Mouse (Mus musculus) kidney, postnatal 25 days (tissue): ENCODE results near the gene Gm20696.

ENCODE experiments used
- DNase-seq, 2 experiments: peaks; one replicate each; pipeline ENCODE4 v3.0.0; 2021; ENCODE audit warnings: mixed read lengths in 2 of 2

Gm20696 gene

DNA sequence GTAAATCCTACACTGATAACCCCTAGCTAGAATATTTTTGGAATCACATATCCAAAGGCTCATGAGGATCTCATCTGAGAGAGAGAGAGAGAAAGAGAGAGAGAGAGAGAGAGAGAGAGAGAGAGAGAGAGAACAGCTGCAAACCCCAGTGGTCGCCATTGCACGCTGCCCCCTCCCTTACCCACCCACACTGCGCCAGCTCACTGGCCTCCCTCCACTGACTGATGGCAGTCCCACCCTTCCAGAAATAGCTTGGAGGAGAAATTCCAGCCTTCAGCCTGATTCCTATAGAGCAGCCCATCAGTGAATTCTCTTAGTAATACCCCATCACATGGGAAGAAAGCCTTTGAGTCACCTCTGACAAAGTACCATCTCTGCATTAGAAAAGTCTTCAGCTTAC lies 415.4 kb downstream of the Gm20696 start:
- DNase-seq = no peak

DNA sequence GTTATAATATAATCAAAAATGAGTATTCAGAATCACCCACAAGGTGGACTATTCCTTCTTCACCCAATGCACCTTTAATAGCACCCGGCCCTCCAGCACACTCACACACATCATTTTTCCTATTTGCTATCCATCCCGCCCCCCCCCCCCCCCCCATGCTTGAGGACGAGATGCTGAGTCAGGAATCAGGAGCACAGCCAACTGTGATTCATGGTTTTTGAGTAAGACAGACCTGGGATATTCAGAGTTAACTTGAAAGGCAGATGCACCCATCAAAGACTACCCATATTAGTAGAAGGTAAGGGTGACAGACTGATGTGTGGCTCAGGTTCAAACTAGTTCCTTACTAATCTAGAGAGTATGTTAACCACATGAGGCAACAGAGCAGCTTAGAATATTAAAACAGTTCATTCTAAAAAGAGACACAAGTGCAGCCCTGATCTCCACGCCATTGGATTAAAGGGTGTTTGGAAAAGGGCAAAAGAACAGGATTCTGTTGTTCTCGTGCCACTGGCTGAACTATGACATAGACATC lies 417.0 kb downstream of the Gm20696 start:
- no peak for DNase-seq

GRCm38 (mm10) chr6:99248396-99248795 lies 418.2 kb downstream of the Gm20696 start:
- no peak for DNase-seq

DNA sequence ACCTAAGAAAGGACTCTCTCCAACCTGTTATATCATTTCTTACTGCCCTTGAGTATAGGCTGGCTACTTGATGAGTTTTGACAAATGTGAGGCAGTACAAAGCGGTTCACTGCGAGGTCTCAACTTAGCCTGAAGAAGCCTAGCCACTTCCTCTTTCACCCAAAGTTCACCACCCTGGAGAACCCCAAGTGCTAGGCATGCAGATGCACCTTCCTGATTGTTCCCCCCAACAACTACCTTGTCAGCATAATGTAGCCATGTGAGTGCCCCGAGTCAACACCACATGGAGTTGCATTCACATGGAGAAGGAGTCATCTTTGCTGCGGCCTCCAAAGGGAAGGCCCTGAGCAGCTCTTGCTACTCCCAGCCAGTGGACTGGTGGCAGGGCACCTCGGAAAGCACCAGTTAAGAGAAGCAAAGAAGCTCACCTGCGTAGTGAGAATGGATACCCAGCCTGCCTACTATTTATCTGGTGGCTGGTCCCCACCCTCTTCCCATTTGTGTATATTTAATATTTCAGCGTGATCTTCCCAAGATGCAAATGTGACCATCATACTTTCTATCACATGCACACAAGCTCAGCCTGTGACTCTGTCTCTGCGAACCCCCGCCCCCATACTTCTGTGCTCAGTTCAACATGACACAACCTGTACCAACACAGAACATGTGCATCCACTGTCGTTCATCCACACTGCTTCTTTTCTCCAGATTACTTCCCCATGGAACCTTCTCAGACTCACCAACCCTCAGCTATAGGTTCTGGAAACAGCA lies 424.8 kb downstream of the Gm20696 start:
- DNase-seq = no peak

DNA sequence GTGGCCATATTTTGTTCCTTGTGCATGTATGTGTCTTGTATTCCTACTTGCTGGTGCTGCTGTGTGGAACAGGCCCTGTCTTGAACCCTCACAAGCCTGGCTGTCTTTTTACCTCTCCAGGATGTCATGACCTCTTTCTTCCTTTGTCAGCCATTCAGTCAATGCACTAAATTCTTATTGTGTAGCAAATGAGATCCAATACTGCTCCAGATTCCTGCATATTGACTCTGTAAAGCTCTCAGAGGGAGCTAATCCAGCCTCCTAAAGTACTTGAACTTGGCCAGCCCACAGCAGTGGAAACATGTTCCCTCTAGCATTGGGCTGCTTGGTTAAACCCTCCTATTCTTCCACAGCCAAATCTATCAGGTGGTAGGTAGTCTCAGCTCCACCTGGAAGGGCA lies 425.8 kb downstream of the Gm20696 start:
- peak in 1 of 2 experiments; percentile 5 for DNase-seq

DNA sequence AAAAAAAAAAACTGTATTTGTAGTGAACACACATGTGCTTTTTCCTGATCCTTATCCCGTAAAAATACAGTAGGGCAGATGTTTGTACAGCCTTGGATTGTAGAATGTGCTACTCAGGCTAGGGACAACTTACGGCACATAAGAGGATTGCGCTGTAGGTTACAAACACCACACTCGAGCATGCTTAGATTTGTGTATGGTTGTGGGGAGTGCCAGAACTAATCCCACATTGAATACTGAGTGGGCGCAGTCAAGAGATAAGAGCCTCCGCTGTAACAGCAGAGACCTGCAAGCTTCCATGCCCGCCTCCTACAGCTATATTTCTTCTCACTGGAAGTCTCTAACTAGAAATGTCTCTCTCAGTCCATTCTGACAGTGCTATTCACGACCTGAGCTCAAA lies 431.0 kb downstream of the Gm20696 start:
- peak in 1 of 2 experiments; percentile 4 for DNase-seq

- DNase-seq = peak in 1 of 2 experiments; percentile 7
Measured at GRCm38 (mm10) chr6:99233411-99233810, 433.2 kb downstream of the Gm20696 start.

GRCm38 (mm10) chr6:99228336-99228870 lies 438.2 kb downstream of the Gm20696 start:
- no peak for DNase-seq

- DNase-seq = peak in 1 of 2 experiments; percentile 11
Measured at GRCm38 (mm10) chr6:99221147-99221546, 445.4 kb downstream of the Gm20696 start.

DNA sequence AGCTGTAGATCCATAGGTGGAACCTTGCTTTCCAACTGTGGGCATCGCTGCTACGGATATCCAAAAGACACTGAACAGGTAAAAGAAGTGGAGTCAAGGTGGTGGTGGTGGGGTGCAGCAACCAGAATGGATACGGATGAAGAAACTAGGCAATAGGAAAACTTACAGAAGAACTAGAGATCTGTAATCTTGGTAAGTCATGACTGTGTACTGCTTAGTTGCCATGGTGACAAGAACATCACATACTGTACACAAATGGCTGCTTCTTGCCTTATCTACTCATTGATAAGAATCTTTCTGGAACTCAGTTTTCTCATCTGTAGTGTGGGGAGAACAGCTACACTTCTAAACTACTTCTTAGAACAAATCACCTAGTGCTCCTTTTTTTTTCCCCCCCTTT lies 446.1 kb downstream of the Gm20696 start:
- peak in 1 of 2 experiments; percentile 19 for DNase-seq

DNA sequence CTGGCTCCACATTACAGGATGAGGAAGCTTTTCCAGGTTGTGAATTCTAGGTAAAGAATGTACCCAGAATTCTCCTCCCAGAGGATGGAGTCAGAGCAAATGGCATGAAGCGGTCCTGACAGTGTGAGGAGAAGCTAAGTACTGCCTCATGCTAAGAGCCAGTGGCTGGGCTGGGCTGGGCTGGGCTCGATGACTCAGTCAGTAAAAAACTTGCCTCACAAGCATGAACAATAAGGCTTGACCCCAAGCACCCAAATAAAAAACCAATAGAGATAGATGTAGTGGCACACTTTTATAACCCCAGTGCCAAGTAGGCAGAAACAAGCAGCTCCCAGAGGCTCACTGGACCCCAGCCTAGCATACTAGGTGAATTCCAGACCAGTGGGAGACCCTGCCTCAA lies 448.8 kb downstream of the Gm20696 start:
- peak in 1 of 2 experiments; percentile 17 for DNase-seq

DNA sequence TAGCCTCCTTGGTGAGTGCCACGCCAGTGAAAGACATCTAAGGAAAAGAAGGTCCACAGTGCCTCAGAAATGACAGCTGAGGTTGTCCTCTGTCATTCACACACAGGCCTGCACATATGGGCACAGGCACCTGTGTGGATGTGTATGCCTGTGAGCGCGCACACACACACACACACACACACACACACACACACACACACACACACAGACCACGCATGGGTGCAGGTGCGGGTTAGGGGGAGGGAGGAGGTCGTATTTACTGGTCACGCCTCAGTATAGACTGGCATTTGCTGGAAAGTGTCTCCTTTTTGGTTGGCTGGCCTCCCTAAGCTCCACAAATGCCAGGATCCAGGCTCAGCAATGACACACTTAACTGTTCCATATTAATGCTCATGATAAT lies 449.4 kb downstream of the Gm20696 start:
- DNase-seq = no peak

- DNase-seq = no peak
Measured at GRCm38 (mm10) chr6:99212461-99212860, 454.1 kb downstream of the Gm20696 start.

GRCm38 (mm10) chr6:99211663-99212333 lies 454.8 kb downstream of the Gm20696 start:
- DNase-seq = no peak

GRCm38 (mm10) chr6:99210161-99210560 lies 456.4 kb downstream of the Gm20696 start:
- DNase-seq = no peak
